Mouse (Mus musculus): ENCODE results near the gene Batf.

GRCm38 (mm10) chr12:85700191-85700841 lies 13.8 kb downstream of the Batf start:
- no peak for TF ChIP-seq CTCF (IDR thresholded peaks at IDR 0.05; ENCODE audit: insufficient read depth, low read depth, low read length)
- TF ChIP-seq POLR2A (IDR thresholded peaks at IDR 0.05; ENCODE audit: insufficient read depth, low read depth, low read length) = no peak
